Mouse (Mus musculus): ENCODE measurements at regions not wholly inside any gene's neighbourhood (a gene's known extent, or its start where the extent isn't known, plus 50 kb on each side); places are given as distances from the start of the nearest gene placed in this dataset.

- TF ChIP-seq CTCF (IDR thresholded peaks at IDR 0.05; ENCODE audit: insufficient read depth, low read depth, low read length) (no peak), POLR2A (IDR thresholded peaks at IDR 0.05; ENCODE audit: insufficient read depth, low read depth, low read length) (no peak)
These were observed 80.7 kb upstream of the Zc3h12a start for GRCm38 (mm10) chr4:125208136-125208915.
